Mouse (Mus musculus) forebrain, postnatal 0 days (tissue): Measurements from ENCODE around the gene Car4. TPM values are rescaled to one million over a fixed set of nuclear protein-coding genes. Genes with fewer than 3 reads are reported as not detected.

Source experiments
- ATAC-seq: fragments of 200-750 bp; cut with Nextera tagmentation; 2 replicates; pipeline ENCODE4 v1.8.0; 2017; ENCODE audit warnings: mild to moderate bottlenecking, moderate library complexity
- DNase-seq: peaks from one replicate; pipeline ENCODE4 v3.0.0-alpha.2; 2015
- H3K27ac ChIP-seq: fragments of 300-500 bp; sonication (generic); 2 replicates; pipeline ENCODE4 v1.5.1; 2014; ENCODE audit warnings: low read depth, mild to moderate bottlenecking, antibody characterized with exemption, low read length, moderate library complexity, mixed read lengths
- H3K27me3 ChIP-seq: fragments of 300-500 bp; sonication (generic); 2 replicates; pipeline ENCODE4 v1.6.1; 2014; ENCODE audit warnings: mild to moderate bottlenecking, low read length, mixed read lengths; ENCODE audit not compliant: insufficient read depth
- H3K36me3 ChIP-seq: fragments of 300-500 bp; sonication (generic); 2 replicates; pipeline ENCODE4 v1.6.1; 2014; ENCODE audit warnings: mild to moderate bottlenecking, moderate library complexity; ENCODE audit not compliant: insufficient read depth
- H3K4me1 ChIP-seq: fragments of 300-500 bp; sonication (generic); 2 replicates; pipeline ENCODE4 v1.6.1; 2014; ENCODE audit warnings: antibody characterized with exemption; ENCODE audit not compliant: insufficient read depth
- H3K4me2 ChIP-seq: fragments of 300-500 bp; sonication (generic); 2 replicates; pipeline ENCODE4 v1.6.1; 2014; ENCODE audit warnings: low read depth, mild to moderate bottlenecking, moderate library complexity
- H3K4me3 ChIP-seq: fragments of 300-500 bp; sonication (generic); 2 replicates; pipeline ENCODE4 v1.5.1; 2014; ENCODE audit warnings: low read depth, low read length, mixed read lengths
- H3K9ac ChIP-seq: fragments of 300-500 bp; sonication (generic); 2 replicates; pipeline ENCODE4 v1.6.1; 2014; ENCODE audit warnings: mild to moderate bottlenecking
- H3K9me3 ChIP-seq: fragments of 300-500 bp; sonication (generic); 2 replicates; pipeline ENCODE4 v1.6.1; 2016; ENCODE audit warnings: low read length
- CTCF ChIP-seq: sonication (generic); IDR thresholded peaks from 2 replicates; pipeline ENCODE4 v1.5.1; 2016; ENCODE audit warnings: antibody characterized with exemption, control low read depth, low read depth
- WGBS: fragments of 180-500 bp; shearing (Covaris S2); extraction: QIAGEN DNeasy Blood & Tissue Kit; methylation state at CpG from one replicate; pipeline ENCODE4 v1.1.7; 2014; 5-methylcytosine and 5-hydroxymethylcytosine counted together
- polyA plus RNA-seq: library from polyadenylated mRNA; unstranded; fragments of >200 nt; fragmentation: Nextera tagmentation; extraction: Ambion mirVana; gene quantifications from 2 replicates; pipeline ENCODE4 v1.2.1, GENCODE M21; 2015
- total RNA-seq: library from RNA; depleted of rRNA; stranded (reverse); fragments of >200 nt; gene quantifications from 2 replicates; pipeline ENCODE4 v1.2.3, GENCODE M21; 2014

Gene Car4
- total and polyA plus RNA-seq, 2 experiments from 2014 or later, result 4.2 to 12.8 TPM

DNA sequence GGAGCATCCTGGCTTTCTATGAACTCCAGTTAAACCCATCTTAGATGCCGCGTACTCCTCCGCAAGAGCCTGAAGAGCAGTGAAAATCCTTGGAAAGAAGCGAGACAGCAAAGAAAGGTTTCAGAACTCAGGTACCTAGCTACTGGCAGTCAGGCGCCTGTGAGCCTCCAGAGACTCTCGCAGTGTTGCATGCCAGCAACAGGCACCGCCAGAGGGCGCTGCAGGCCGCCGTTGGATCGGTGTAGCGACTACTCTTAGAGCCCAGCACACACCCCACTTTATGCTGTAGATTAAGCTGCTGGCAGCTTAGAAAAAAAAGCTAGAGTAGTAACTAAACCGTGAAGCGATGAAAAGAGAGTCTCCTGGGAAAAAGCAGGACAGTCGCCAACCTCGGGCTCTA, 39.2 kb upstream of the Car4 start:
- H3K4me3 ChIP-seq, result no peak overlapping the region
- peak; percentile 95 for TF ChIP-seq CTCF
- no peak overlapping the region for H3K27ac ChIP-seq
- DNase-seq (peak; percentile 93), ATAC-seq (peak; percentile 84)
- H3K4me2 ChIP-seq, result peak overlapping the region; percentile 28; the same call in 1 of the 2 replicates
- 6% methylated on average over 16 of the region's 16 CpGs for WGBS
- no peaks in the 10 kb centered on the region for H3K27me3 ChIP-seq
- H3K36me3 ChIP-seq, result peaks cover 5% of the 10 kb centered on the region; the same call in 1 of the 2 replicates
- H3K9ac ChIP-seq, result no peak overlapping the region
- H3K9me3 ChIP-seq, result no peaks in the 10 kb centered on the region
- peaks cover 7% of the 10 kb centered on the region; the same call in 1 of the 2 replicates for H3K4me1 ChIP-seq

- no peaks in the 10 kb centered on the region for H3K27me3 ChIP-seq
- H3K9ac ChIP-seq, result no peak overlapping the region
- no peak overlapping the region for H3K4me2 ChIP-seq
- no peaks in the 10 kb centered on the region for H3K36me3 ChIP-seq
- no peak overlapping the region for H3K4me3 ChIP-seq
- H3K4me1 ChIP-seq, result peaks cover 7% of the 10 kb centered on the region; the same call in 1 of the 2 replicates
- 29% methylated on average over 3 of the region's 3 CpGs for WGBS
- peak; percentile 18 for DNase-seq
- TF ChIP-seq CTCF, result peak; percentile 49
- ATAC-seq, result no peak
- no peaks in the 10 kb centered on the region for H3K9me3 ChIP-seq
- no peak overlapping the region for H3K27ac ChIP-seq
Observed at GRCm38 (mm10) chr11:84919276-84919675, 38.3 kb upstream of the Car4 start.

DNA sequence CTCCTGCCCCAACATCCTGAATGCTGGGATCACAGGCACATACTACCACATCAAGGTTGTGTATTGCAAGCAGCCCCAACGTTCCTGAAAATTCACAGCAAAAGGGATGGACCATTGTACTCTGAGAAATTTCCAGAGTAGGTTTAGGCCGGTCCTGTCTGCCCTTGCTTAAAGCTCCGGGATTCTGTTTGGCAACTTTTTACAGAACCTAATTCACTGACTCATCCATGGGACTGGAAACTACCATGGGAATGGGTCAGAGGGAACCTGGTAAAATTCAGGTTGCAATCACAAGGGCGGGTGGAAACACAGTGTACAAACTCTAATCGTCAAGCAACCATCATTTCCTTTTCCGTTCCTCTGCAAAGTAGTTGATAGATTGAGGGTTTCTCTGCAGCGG, 37.6 kb upstream of the Car4 start:
- Histone ChIP-seq H3K4me1 (0 out of 2 replicates have a peak, but pooled peaks cover 3% of the 10 kb centered on the region), H3K27me3 (no peaks in the 10 kb centered on the region), H3K9me3 (no peaks in the 10 kb centered on the region), H3K27ac (no peak overlapping the region), H3K4me3 (no peak overlapping the region), H3K9ac (no peak overlapping the region), H3K36me3 (no peaks in the 10 kb centered on the region), H3K4me2 (no peak overlapping the region)
- ATAC-seq, result no peak
- DNase-seq, result no peak
- WGBS, result 74% methylated on average over 7 of the region's 7 CpGs
- TF ChIP-seq CTCF, result no peak

- TF ChIP-seq CTCF, result no peak
- no peaks in the 10 kb centered on the region for H3K27me3 ChIP-seq
- no peak overlapping the region for H3K4me3 ChIP-seq
- H3K36me3 ChIP-seq, result no peaks in the 10 kb centered on the region
- no peak for ATAC-seq
- DNase-seq, result no peak
- WGBS, result 85% methylated on average over 8 of the region's 8 CpGs
- no peaks in the 10 kb centered on the region for H3K9me3 ChIP-seq
- H3K4me1 ChIP-seq, result no peaks in the 10 kb centered on the region
- no peak overlapping the region for H3K27ac ChIP-seq
- H3K9ac ChIP-seq, result no peak overlapping the region
- H3K4me2 ChIP-seq, result no peak overlapping the region
Observed at GRCm38 (mm10) chr11:84920981-84921380, 36.6 kb upstream of the Car4 start.

DNA sequence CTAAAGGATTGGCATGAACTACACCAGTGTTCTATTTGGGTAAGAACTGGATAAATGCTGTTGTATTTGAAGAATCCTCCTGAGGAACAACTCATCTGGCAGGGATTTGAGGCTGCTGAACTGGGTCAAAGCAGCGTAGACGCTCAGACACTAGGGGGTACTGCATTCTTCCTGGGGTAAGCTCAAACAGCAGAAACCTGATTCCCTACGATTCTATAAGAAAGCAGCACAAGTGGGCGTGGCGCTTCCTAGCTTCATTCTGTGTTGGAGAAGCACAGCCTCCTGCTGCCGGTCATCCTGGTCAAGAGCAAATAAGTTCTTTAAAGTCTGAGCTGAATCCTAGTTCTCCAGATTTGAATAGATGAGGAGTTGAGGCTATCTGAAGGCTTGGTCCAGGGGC, 25.3 kb upstream of the Car4 start:
- Histone ChIP-seq H3K9me3 (no peaks in the 10 kb centered on the region), H3K9ac (no peak overlapping the region), H3K4me3 (no peak overlapping the region), H3K27me3 (no peaks in the 10 kb centered on the region), H3K36me3 (no peaks in the 10 kb centered on the region), H3K27ac (no peak overlapping the region), H3K4me1 (no peaks in the 10 kb centered on the region), H3K4me2 (no peak overlapping the region)
- WGBS, result 12% methylated on average over 6 of the region's 6 CpGs
- DNase-seq (no peak), ATAC-seq (no peak)
- no peak for TF ChIP-seq CTCF

GRCm38 (mm10) chr11:84939508-84940053, 18.0 kb upstream of the Car4 start:
- Histone ChIP-seq H3K4me2 (no peak overlapping the region), H3K27me3 (no peaks in the 10 kb centered on the region), H3K36me3 (no peaks in the 10 kb centered on the region), H3K27ac (peak overlapping the region; percentile 88), H3K4me1 (peaks cover 9% of the 10 kb centered on the region), H3K9me3 (no peaks in the 10 kb centered on the region), H3K9ac (0 out of 2 replicates have a peak overlapping the region, but pooled peaks have one; percentile 22), H3K4me3 (no peak overlapping the region)
- WGBS, result 37% methylated on average over 8 of the region's 8 CpGs
- peak; percentile 91 for ATAC-seq
- DNase-seq, result peak; percentile 88
- no peak for TF ChIP-seq CTCF

DNA sequence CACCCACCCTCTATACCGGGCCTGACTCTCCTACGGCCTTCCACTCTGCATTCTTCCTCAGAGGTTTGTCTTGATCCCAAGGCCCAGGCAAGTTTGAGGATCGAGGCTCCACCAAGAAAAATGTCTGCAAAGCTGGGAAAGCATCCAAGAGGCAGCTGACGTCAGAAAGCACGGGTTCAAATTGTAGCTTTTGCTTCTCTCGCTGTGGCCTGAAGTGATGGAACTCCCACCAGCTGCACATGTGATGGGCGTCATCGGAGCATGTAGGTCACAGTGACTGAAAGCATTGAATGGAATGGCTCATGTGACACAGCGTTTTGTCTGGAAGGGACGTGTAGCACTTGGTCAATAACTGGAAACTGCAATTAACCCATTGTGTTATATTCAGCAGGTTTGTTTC, 17.4 kb upstream of the Car4 start:
- ATAC-seq (peak; percentile 19; the same call in 1 of the 2 replicates), DNase-seq (peak; percentile 45)
- no peak overlapping the region for H3K4me3 ChIP-seq
- H3K9me3 ChIP-seq, result no peaks in the 10 kb centered on the region
- H3K4me1 ChIP-seq, result peaks cover 9% of the 10 kb centered on the region
- peak overlapping the region; percentile 88 for H3K27ac ChIP-seq
- TF ChIP-seq CTCF, result no peak
- no peaks in the 10 kb centered on the region for H3K27me3 ChIP-seq
- no peak overlapping the region for H3K4me2 ChIP-seq
- H3K36me3 ChIP-seq, result no peaks in the 10 kb centered on the region
- 50% methylated on average over 10 of the region's 10 CpGs for WGBS
- no peak overlapping the region for H3K9ac ChIP-seq
